Mouse (Mus musculus): Measurements from ENCODE around the gene Dab1. TPM values are rescaled to one million over a fixed set of nuclear protein-coding genes. Genes with fewer than 3 reads are reported as not detected.

The Dab1 gene
- polyA plus RNA-seq, 1 experiment from 2014 or later = 1.2 TPM

DNA sequence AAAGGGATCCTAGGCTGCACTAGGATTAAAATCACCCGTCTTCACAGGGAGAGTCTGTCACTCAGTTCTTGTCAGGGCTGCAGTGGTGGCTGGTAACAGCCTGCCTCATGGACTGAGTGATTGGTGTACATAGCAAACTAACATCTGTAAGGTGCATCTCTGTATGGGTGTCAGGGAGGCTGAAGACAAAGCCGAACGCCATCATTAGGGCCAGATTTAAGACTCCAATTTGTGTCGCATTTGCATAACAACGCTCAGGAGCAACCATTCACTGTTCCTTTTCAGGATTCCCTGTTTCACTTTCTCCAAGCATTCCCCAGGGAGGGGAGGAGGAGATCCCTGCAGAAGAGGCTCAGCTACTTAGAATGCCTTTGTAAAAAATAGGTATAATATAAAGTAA, 219.2 kb downstream of the Dab1 start:
- Histone ChIP-seq H3K4me1 (replicated peaks) (no peaks in the 10 kb centered on the region), H3K36me3 (replicated peaks) (no peaks in the 10 kb centered on the region), H3K27me3 (no peaks in the 10 kb centered on the region), H3K4me3 (replicated peaks) (no peak overlapping the region), H3K9ac (no peak overlapping the region), H3K4me2 (no peak overlapping the region), H3K9me3 (replicated peaks) (no peaks in the 10 kb centered on the region), H3K27ac (replicated peaks) (no peak overlapping the region)
- 45% methylated on average over 5 of the region's 5 CpGs for WGBS (ENCODE audit: insufficient replicate concordance)
- no peak for ATAC-seq (ENCODE audit: insufficient read depth)

DNA sequence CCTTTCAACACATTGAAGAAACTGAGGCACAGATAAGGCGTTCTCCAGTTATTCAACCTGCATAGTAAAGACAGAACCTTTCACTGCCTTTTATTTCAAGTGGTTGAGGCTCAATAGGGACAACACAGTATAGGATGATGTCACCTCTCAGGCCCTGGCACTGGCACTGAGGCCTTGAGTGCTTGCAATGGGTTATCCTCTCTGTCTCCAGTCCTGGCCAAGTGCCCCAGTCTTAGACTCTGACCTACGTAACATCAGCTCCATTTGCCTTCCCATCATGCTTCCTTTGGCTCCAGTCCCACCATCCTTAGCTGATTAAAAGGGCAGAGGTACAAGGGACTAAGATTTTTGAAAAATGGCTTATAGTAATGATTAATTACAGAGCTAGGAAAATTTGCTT, 220.4 kb downstream of the Dab1 start:
- no peak overlapping the region for H3K9ac ChIP-seq
- H3K4me3 ChIP-seq (replicated peaks) = no peak overlapping the region
- ATAC-seq (ENCODE audit: insufficient read depth) = no peak
- H3K27me3 ChIP-seq = no peaks in the 10 kb centered on the region
- no peaks in the 10 kb centered on the region for H3K36me3 ChIP-seq (replicated peaks)
- H3K27ac ChIP-seq (replicated peaks) = no peak overlapping the region
- no peaks in the 10 kb centered on the region for H3K9me3 ChIP-seq (replicated peaks)
- 65% methylated on average over 2 of the region's 2 CpGs for WGBS (ENCODE audit: insufficient replicate concordance)
- H3K4me2 ChIP-seq = no peak overlapping the region
- H3K4me1 ChIP-seq (replicated peaks) = no peaks in the 10 kb centered on the region

DNA sequence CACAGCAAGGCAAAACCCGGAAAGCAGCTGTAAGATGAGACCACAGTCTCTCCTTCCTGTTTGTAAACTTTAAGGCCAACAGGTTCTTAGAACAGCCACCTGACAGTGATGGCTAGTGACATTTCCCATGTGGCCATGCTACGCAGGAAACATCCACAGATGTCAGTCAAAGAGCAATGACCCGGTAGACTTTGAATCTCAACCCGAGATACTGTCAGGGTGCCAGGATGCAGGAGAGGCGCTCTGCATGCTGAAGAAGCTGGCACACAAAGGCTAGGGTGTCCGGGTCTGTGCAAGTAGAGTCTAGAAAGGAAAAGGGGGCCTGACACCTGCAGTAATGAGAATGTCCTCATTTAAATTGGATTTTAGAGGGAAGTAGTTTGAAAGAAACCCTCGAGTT, 222.0 kb downstream of the Dab1 start:
- no peaks in the 10 kb centered on the region for H3K9me3 ChIP-seq (replicated peaks)
- WGBS (ENCODE audit: insufficient replicate concordance) = 39% methylated on average over 7 of the region's 7 CpGs
- H3K27me3 ChIP-seq = no peaks in the 10 kb centered on the region
- no peak overlapping the region for H3K4me3 ChIP-seq (replicated peaks)
- H3K4me2 ChIP-seq = no peak overlapping the region
- no peaks in the 10 kb centered on the region for H3K36me3 ChIP-seq (replicated peaks)
- no peaks in the 10 kb centered on the region for H3K4me1 ChIP-seq (replicated peaks)
- H3K9ac ChIP-seq = no peak overlapping the region
- ATAC-seq (ENCODE audit: insufficient read depth) = no peak
- H3K27ac ChIP-seq (replicated peaks) = no peak overlapping the region

DNA sequence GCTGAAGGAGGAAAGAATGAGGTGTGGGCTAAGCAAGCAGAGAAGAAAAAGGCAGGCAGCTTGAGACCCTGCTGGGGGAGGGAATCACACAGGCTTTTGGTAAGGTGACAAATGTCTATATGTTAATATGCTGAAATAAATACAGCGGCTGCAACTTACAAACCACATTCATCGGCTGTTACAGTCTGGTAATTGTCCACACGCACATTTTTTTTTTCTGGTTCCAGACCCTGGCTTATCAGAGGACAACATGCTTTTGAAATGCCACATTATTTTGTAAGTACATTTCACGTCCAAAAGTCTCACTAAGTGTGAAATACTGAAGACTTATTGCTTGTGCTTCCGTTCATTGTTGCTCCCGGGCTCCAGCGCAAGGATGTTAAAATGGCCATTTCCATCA, 225.5 kb downstream of the Dab1 start:
- no peak overlapping the region for H3K27ac ChIP-seq (replicated peaks)
- H3K4me2 ChIP-seq = no peak overlapping the region
- no peaks in the 10 kb centered on the region for H3K9me3 ChIP-seq (replicated peaks)
- no peaks in the 10 kb centered on the region for H3K4me1 ChIP-seq (replicated peaks)
- no peak for ATAC-seq (ENCODE audit: insufficient read depth)
- H3K36me3 ChIP-seq (replicated peaks) = no peaks in the 10 kb centered on the region
- 55% methylated on average over 7 of the region's 7 CpGs for WGBS (ENCODE audit: insufficient replicate concordance)
- no peak overlapping the region for H3K4me3 ChIP-seq (replicated peaks)
- no peak overlapping the region for H3K9ac ChIP-seq
- H3K27me3 ChIP-seq = no peaks in the 10 kb centered on the region

DNA sequence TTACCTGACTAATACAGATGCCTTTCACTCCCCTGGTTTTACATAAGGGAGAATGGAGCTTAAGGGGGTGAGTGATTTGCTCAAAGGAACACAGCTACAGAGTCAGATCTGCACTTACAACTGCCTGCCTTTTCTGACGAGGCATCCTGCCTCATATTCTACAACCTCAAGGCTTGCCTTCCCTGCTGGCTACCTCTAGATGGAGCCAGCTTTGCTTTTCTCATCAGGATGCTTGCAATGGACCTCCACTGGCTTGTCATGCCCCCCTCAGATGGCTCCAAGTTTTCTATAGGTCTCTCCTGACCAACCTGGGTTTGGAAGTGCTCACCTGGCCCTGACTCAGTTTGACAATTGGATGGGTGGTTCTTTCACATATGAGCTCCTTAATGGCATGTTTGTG, 238.0 kb downstream of the Dab1 start:
- Histone ChIP-seq H3K4me2 (no peak overlapping the region), H3K36me3 (replicated peaks) (no peaks in the 10 kb centered on the region), H3K9me3 (replicated peaks) (no peaks in the 10 kb centered on the region), H3K9ac (no peak overlapping the region), H3K27ac (replicated peaks) (no peak overlapping the region), H3K4me3 (replicated peaks) (no peak overlapping the region), H3K27me3 (no peaks in the 10 kb centered on the region), H3K4me1 (replicated peaks) (no peaks in the 10 kb centered on the region)
- no peak for ATAC-seq (ENCODE audit: insufficient read depth)
- WGBS (ENCODE audit: insufficient replicate concordance) = 13% methylated on average over 1 of the region's 1 CpGs

DNA sequence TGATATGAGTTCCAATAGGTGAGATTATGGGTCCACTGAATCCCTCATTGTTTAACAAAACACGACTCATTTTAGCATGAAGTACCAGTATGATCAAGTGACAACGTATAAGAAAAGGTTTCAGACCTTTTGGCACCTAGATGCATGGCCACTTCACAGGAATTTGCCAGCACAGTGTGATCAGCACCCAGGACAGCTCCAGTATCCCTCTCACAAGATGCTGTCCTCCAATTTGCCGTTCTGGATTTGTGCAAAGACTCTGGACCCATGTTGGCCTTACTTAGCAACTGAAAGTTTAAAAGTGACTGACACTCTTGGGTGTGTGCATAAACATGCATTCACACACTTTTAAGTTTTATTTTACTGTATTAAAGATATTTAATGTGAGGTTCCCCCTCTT, 256.4 kb downstream of the Dab1 start:
- H3K27me3 ChIP-seq = no peaks in the 10 kb centered on the region
- no peak overlapping the region for H3K9ac ChIP-seq
- no peaks in the 10 kb centered on the region for H3K9me3 ChIP-seq (replicated peaks)
- H3K4me3 ChIP-seq (replicated peaks) = no peak overlapping the region
- no peak overlapping the region for H3K4me2 ChIP-seq
- no peak for ATAC-seq (ENCODE audit: insufficient read depth)
- H3K27ac ChIP-seq (replicated peaks) = no peak overlapping the region
- H3K4me1 ChIP-seq (replicated peaks) = no peaks in the 10 kb centered on the region
- WGBS (ENCODE audit: insufficient replicate concordance) = 26% methylated on average over 3 of the region's 3 CpGs
- H3K36me3 ChIP-seq (replicated peaks) = no peaks in the 10 kb centered on the region

DNA sequence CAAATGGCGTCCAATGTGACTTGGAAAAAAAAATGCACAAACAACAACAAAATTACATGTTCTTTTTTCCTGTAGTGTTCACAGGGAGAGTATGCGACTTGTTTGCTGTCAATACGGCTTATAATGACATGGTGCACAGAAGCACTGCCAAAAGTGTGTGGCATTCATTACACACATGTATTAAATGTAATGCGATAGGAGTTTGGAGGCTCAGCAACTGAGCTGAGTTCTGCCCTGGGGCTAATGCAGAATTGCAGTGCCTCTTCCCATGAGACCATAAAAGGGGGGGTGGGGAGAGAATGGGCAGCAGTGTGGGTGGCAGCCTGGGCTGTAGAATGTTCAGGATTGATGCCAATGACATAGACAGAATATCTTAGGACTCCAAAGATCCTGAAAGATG, 259.7 kb downstream of the Dab1 start:
- no peak overlapping the region for H3K27ac ChIP-seq (replicated peaks)
- H3K4me2 ChIP-seq = no peak overlapping the region
- no peaks in the 10 kb centered on the region for H3K27me3 ChIP-seq
- ATAC-seq (ENCODE audit: insufficient read depth) = no peak
- WGBS (ENCODE audit: insufficient replicate concordance) = 75% methylated on average over 4 of the region's 4 CpGs
- H3K36me3 ChIP-seq (replicated peaks) = no peaks in the 10 kb centered on the region
- no peak overlapping the region for H3K4me3 ChIP-seq (replicated peaks)
- no peaks in the 10 kb centered on the region for H3K4me1 ChIP-seq (replicated peaks)
- no peaks in the 10 kb centered on the region for H3K9me3 ChIP-seq (replicated peaks)
- no peak overlapping the region for H3K9ac ChIP-seq

DNA sequence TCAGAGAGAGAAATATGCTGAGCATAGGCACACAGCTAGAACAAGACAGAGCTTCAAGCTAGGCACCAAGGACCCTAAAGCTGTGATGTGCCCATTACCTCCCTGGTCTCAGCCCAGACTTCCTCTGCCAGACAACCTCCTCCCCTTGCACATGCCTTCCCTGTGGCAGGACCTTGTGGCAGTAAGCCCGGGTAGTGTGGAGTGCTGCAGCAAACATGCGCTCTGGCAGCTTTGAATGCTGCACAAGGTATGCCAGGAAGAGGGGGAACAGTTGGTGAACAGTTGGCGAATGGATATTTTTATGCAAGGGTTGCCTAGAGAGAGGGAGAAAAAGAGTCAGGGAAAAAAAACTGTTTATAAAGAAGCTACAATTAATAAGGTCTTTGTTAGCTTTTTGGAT, 262.5 kb downstream of the Dab1 start:
- Histone ChIP-seq H3K27me3 (no peaks in the 10 kb centered on the region), H3K4me1 (replicated peaks) (no peaks in the 10 kb centered on the region)

DNA sequence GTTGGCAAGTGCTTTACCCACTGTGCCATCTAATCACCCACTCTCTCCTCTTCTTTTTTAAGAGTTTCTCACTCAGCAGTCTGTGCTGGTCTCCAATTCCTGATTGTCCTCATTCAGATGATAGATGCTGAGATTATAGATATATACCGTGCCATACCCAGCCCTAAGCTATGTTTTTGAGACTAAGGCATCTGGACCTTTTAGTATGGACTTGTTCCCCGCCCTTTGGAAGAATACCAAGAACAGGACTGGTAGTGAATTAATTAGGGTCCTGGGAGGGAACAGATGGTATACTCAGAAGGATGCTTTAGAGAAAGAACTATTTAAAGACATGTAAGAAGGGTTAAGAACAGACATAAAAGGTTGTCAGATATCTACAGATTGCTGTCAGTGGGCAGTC, 268.9 kb downstream of the Dab1 start:
- 51% methylated on average over 2 of the region's 2 CpGs for WGBS (ENCODE audit: insufficient replicate concordance)
- ATAC-seq (ENCODE audit: insufficient read depth) = no peak
- H3K9me3 ChIP-seq (replicated peaks) = no peaks in the 10 kb centered on the region
- H3K4me2 ChIP-seq = no peak overlapping the region
- no peaks in the 10 kb centered on the region for H3K27me3 ChIP-seq
- H3K36me3 ChIP-seq (replicated peaks) = no peaks in the 10 kb centered on the region
- no peak overlapping the region for H3K4me3 ChIP-seq (replicated peaks)
- H3K27ac ChIP-seq (replicated peaks) = no peak overlapping the region
- H3K4me1 ChIP-seq (replicated peaks) = no peaks in the 10 kb centered on the region
- H3K9ac ChIP-seq = no peak overlapping the region

More for the DNA sequence above, 262.5 kb downstream of the Dab1 start:
- Histone ChIP-seq H3K36me3 (replicated peaks) (no peaks in the 10 kb centered on the region), H3K9ac (no peak overlapping the region), H3K4me2 (no peak overlapping the region), H3K27ac (replicated peaks) (no peak overlapping the region), H3K9me3 (replicated peaks) (no peaks in the 10 kb centered on the region), H3K4me3 (replicated peaks) (no peak overlapping the region)
- WGBS (ENCODE audit: insufficient replicate concordance) = 49% methylated on average over 3 of the region's 3 CpGs
- ATAC-seq (ENCODE audit: insufficient read depth) = no peak

DNA sequence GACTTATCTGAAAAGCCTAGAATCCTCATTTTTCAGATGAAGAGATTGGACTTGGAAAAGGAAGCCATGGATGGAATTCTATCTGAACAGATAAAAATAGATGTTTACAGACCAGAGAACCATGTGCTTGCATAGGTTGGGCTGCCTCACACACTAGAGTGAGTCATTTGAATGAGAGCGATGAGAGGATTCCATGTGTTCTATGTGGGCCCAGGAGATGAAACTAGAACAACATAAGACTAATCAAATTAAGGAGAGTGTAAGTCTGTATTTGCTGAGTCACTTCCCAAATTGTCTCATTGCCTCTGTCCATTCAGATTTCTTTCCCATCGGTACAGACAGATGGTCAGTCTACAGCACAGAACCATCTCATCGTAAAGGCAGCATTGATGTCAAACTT, 270.0 kb downstream of the Dab1 start:
- WGBS (ENCODE audit: insufficient replicate concordance) = 81% methylated on average over 3 of the region's 3 CpGs
- H3K27me3 ChIP-seq = no peaks in the 10 kb centered on the region
- no peaks in the 10 kb centered on the region for H3K9me3 ChIP-seq (replicated peaks)
- H3K4me3 ChIP-seq (replicated peaks) = no peak overlapping the region
- H3K4me1 ChIP-seq (replicated peaks) = no peaks in the 10 kb centered on the region
- H3K9ac ChIP-seq = no peak overlapping the region
- no peak overlapping the region for H3K4me2 ChIP-seq
- ATAC-seq (ENCODE audit: insufficient read depth) = no peak
- H3K36me3 ChIP-seq (replicated peaks) = no peaks in the 10 kb centered on the region
- H3K27ac ChIP-seq (replicated peaks) = no peak overlapping the region

DNA sequence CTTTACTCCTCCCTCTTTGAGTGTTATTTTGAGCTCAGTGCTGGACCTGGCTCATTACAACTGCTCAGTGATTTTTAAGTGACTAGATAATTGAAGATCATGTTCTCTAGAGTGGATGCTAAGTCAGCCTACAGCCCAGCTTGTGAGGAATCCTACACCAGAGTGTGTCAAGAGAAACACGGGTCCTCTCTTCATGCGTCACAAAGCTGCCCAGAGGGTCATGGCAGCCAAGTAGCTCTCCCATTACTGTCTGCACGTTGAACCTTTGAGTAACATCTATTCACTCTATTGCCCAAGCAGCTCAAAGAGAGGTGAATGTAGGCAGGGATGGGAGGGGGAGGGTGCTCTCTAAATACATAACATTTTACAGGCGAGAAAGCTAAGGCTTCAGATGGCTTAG, 277.6 kb downstream of the Dab1 start:
- Histone ChIP-seq H3K27me3 (no peaks in the 10 kb centered on the region), H3K9ac (no peak overlapping the region), H3K4me1 (replicated peaks) (no peaks in the 10 kb centered on the region), H3K4me3 (replicated peaks) (no peak overlapping the region), H3K9me3 (replicated peaks) (no peaks in the 10 kb centered on the region), H3K36me3 (replicated peaks) (no peaks in the 10 kb centered on the region), H3K4me2 (no peak overlapping the region), H3K27ac (replicated peaks) (no peak overlapping the region)
- ATAC-seq (ENCODE audit: insufficient read depth) = no peak
- WGBS (ENCODE audit: insufficient replicate concordance) = 55% methylated on average over 4 of the region's 4 CpGs

DNA sequence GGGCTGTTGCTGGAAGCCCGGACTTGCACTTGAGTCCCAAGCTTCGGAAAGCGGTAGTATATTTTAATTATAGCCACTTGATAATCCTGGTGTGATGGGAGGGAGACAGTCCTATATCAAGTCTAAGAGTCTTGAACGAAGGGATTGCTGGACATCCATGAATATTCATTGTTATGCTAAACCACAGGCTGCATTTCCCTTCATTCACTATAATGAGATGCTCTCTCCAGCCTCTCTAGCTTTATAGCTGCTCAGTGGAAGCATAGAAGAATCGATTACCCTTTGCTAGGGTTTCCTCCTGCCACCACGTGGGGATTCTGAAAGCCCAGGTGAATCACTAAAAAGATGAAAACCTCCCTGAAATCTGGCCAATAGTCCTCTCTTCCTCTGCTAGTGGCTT, 278.5 kb downstream of the Dab1 start:
- ATAC-seq (ENCODE audit: insufficient read depth) = no peak
- H3K27ac ChIP-seq (replicated peaks) = no peak overlapping the region
- WGBS (ENCODE audit: insufficient replicate concordance) = 59% methylated on average over 6 of the region's 6 CpGs
- no peaks in the 10 kb centered on the region for H3K9me3 ChIP-seq (replicated peaks)
- no peak overlapping the region for H3K4me2 ChIP-seq
- H3K4me1 ChIP-seq (replicated peaks) = no peaks in the 10 kb centered on the region
- H3K9ac ChIP-seq = no peak overlapping the region
- H3K4me3 ChIP-seq (replicated peaks) = no peak overlapping the region
- H3K36me3 ChIP-seq (replicated peaks) = no peaks in the 10 kb centered on the region
- no peaks in the 10 kb centered on the region for H3K27me3 ChIP-seq
